Mouse (Mus musculus): ENCODE data around the gene Sf3a1. TPM values are rescaled to one million over a fixed set of nuclear protein-coding genes. Genes with fewer than 3 reads are reported as not detected.
A peak's percentile ranks its signal among the peaks of the same experiment; 100 is the strongest.

Gene Sf3a1
- total RNA-seq, 2 experiments from 2014 or later, result 72.7 TPM

DNA sequence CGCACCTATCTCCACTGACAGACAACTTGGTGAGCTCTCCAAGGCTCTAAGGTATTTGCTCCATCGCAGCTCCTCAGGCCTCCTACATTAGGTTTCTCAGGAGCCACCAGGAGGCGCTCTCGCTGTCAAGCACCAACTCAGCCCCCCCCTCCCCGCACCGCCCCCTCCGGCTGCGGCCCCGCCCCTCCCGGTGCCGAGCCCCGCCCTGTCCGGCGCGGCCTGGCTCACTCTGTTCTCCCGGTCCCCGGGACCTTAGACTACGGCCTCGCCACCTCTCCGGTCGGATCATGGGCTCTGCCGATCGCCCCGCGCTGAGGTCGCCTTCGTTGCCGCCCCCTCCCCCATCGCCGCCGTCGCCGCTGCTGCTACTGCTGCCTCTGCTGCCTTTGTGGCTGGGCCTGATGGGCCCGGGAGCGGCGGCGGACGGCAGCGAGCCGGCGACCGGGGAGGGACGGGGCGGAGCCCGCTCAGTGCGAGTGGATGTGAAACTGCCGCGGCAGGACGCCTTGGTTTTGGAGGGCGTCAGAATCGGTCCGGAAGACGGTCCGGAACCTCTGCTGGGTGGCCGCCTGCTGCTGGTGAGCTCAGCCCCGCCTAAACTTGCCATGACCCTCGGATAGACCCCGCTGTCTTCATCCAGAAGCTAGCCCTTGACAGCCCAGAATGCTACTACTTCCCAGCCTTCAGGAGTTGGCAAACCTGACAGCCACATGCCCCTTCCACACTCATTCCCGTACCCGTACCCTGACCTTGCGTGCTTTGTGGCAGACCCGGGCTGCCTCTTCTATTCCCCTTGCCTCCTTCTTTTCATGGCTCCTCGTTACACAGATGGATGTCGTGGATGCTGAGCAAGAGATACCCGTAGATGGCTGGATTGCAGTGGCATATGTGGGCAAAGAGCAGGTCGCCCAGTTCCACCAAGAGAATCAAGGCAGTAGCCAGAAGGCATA is 24.9 kb upstream of the Sf3a1 start, which contains the start of gene Rnf215:
TSS of gene Rnf215 (plus strand) at position 217 of the 950 bp plus-strand sequence.
- peak; percentile 76 to 89 for DNase-seq (ENCODE audit: low spot score in 2 of 2)

DNA sequence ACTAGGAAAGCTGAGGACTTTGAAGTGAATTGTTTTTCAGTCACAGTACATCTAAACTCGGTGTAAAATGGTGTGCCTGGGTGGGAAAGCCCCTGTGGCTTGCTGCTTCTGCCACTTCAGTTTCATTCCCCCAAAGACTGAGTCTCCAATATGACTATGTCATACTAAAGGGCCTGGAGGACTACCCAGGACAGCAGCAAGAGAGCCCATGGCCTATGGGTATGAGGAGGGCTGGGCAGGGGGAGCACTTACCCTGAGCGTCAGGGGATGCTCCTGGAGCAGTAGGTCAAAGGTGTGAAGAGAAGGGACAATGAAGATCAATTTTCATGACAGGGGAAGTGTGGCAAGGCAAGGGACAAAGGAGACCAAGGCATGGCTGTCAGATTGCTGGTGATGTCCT is 21.2 kb upstream of the Sf3a1 start:
- DNase-seq (ENCODE audit: low spot score in 2 of 2), result no peak

DNA sequence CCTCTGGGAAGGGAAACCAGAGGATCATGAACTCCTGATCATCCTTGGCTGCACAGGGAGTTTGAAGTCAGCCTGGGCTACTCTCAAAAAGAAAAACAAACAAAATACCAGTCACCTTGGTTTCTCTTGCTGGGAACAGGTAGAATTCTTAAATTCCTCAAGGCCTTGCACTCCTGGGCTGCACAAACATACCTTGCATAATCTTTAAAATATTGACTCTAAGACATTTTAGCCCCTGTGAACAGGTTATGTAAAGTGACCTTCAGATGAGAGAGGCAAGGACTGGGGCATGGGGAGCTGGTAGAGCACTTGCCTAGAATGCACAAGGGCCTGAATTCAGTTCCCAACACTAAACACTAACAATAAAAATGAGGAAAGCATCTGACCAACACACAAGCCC is 18.6 kb upstream of the Sf3a1 start:
- no peak for DNase-seq (ENCODE audit: low spot score in 2 of 2)

DNA sequence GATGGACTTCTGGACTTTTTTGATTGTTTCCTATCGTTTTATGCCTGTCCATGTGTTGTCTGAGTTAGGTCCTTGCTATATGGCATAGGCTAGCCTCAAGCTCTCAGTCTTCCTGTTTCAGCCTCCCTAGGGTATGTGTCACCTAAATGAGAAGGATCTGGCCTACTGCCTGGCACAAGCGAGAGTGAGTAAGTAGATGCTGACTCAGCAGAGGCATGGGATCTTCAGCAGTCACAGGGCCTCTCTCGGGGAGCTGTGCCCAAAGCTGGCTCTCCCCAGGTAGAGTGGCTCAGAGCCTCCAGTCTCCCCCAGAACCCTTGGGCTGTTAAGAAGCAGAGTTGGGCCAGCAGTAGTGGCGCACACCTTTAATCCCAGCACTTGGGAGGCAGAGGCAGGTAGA is 17.8 kb upstream of the Sf3a1 start:
- no peak for DNase-seq (ENCODE audit: low spot score in 2 of 2)

DNA sequence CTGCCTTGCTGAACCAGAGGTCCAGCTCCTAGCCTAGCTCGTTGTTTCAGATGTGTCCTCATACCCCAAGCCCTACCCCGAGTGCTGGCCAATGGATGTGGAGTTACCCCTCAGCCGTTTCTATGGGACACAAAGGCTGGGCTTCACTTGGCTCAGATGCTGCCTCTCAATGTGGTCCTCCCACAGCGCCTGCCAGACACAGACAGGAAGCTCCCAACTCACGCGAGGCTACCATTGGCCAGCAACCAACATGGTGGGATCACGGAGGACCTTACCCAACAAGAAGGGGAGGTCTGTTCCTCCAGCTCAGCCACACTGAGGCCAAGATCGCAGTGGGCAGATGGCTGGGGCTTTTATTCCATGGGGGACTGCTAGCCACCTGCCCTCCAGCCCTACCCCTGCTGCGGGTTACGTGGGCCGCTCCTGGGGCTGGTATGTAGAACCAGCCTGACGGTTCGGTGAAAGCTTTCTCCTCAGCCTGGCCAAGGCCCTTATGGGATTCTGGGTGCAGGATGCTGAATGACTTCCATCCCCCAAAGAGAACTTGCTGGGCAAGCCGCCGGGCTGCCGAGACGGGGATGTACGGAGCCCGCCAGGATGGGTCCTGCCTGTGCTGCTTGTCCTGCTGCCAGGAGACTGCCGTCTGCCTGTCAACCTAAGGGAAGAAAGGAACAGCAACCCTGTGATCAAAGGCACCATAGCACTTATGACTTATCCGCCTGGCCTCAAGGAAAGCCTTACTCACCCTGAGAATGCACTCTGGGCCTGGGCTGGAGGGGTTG is 16.7 kb upstream of the Sf3a1 start:
- no peak for DNase-seq (ENCODE audit: low spot score in 2 of 2)

DNA sequence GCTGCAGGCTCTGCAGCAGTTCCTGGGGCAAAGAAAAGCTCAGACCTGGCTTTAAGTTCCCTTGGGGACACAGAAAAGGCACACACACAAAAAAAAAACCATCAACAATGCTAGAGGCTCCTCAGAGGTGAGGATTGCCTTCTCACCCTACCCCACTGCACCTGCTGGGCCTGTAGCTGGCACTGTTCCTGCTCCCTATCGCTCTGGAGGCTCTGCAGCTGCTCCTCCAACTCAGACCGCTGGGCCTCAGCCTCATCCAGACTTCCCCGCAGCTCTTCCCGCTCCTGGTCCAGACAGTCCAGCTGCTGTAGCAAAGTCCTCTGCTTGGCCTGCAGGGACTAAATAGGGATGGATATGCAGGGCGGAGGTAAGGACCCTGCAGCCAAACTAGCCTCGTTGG is 13.8 kb upstream of the Sf3a1 start:
- no peak for DNase-seq (ENCODE audit: low spot score in 2 of 2)

DNA sequence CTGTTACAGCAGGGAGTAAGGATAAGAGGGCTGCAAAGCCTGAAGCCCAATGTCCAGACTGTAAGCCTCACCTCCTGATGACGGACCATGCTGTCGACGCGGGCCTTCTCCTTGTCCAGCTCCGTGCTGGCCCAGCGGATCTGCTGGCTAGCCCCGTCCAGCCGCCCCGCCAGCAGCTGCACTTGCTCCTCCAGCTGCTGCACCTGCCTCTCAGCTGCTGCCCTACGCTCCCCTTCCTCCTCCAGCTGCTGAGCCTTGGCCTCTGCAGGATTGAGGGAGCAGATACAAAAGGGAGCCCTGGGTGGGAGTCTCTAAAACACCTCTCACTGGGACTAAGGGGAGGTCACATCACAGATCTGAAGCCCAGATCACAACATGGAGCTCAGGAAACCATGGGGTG is 13.1 kb upstream of the Sf3a1 start:
- no peak for DNase-seq (ENCODE audit: low spot score in 2 of 2)

DNA sequence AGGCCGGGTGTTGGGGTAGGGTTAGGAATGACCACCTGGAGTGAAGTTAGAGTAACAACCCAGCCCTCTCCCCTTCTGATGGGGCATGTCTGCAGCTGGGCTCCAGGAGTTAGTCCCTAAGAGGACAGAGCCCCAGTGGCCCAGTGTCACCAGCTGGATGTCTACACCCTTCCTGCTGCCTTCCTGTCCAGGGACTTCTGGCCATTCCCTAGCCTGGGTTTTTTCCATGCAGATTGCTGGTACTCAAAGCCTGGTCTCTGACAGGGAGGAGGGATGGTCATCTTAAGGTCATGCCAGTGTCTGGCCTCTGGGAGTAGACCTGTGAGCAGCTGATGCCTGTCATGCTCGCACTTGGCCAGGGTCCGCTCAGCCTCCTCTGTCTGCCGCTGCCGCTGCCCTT is 12.0 kb upstream of the Sf3a1 start:
- no peak for DNase-seq (ENCODE audit: low spot score in 2 of 2)

DNA sequence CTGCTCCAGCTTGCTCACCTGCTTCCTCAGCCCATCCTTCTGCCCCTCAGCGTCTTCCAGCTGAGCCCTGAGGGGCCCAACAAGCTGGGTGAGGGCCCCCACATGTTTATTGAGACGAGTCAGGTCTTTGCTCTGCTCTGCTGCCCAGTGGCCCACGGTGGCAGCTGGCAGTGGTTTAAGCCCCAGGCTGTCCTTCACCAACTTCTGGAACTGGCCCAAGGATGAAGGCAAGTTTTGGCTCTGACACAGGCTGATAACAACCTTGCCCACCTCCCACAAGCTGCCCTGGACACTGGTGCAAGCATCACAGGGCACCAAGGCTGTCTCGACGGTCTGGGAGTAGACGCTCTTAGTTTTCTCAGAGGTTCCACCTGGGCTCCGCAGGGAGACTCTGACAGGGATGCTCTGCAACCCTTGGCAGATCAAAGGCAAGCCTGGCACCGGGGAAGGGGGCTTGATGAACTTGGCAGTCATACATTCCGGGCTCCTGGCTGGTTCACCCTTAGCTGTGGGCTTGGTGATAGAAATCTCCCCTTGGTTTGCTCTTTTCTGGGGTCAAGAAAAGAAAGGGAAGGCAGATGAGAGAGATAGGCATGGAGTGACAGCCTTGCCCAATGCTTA is 11.5 kb upstream of the Sf3a1 start:
- no peak for DNase-seq (ENCODE audit: low spot score in 2 of 2)

DNA sequence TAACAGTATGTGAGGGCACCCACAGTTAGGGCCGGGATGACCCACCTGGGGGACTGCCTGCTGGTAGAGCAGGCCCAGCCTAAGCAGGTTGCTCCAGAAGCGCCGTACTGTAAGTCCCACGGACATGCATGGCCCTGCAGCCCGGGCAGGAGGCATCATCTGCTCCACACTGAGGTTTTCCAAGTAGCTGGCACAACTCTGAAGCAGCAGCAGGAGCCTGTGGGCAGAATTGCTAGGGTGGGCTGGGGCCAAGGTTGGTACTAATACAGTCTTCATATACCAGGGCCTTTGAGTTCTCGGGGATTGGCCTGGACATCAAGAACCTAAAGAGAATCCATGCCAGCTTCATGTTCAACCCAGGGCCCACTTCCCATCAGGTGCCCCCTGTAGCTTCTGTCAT is 10.3 kb upstream of the Sf3a1 start:
- no peak for DNase-seq (ENCODE audit: low spot score in 2 of 2)

DNA sequence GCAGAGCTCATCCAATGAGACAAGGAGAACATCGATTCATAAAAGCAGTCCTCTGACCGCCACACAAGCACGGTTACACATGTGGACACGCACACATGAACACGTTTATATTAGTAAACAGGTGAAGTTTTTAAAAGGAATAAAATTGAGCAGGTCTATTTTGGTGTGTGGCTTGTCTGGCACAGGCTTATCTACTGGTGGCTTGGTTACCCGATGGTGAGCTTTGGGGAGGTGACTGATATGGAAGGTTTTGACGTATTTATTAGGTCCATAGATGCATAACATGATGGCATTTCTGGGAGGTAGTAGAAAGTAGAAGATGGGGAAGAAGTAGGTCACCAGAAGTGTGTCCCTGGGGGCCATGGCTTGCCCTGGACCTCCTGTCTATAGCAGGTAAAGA is 6.5 kb upstream of the Sf3a1 start:
- DNase-seq (ENCODE audit: low spot score in 2 of 2), result no peak

DNA sequence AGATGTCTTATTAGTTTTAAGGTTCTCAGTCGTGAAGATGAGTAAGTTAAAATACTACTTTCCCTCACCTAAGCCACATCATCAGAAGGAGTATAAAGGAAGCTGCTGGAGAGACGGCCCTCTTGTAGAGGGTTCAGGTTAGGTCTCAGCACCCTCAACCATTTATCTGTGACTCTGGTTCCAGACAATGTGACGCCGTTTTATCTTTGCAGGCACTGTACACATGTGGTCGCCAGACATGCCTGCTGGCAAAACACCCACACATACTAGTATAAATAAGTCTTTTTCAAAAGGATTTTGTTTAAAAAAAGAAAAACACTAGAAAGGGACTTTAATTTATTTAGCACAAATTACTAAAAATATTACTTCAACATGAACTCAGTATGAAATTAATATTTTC is 4.5 kb upstream of the Sf3a1 start:
- DNase-seq (ENCODE audit: low spot score in 2 of 2), result peak in 1 of 2 experiments; percentile 45

DNA sequence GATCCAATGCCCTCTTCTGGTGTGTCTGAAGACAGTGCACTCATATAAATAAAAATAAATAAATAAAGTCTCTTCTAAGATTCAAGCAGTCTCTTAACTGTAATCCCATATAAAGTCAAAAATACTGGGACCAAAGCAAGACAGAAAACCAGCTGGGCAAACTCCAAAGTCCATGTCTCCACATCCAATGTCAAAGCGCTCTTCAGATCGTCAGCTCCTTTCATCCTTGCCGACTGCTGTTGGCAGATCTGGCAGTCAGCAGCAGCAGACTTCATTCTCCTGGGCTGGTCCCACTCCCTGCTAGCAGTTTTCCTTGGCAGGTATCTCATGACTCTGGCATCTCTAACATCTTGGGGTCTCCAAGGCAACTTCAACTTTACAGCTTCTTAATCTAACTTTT is 1.5 kb upstream of the Sf3a1 start:
- DNase-seq (ENCODE audit: low spot score in 2 of 2), result no peak

DNA sequence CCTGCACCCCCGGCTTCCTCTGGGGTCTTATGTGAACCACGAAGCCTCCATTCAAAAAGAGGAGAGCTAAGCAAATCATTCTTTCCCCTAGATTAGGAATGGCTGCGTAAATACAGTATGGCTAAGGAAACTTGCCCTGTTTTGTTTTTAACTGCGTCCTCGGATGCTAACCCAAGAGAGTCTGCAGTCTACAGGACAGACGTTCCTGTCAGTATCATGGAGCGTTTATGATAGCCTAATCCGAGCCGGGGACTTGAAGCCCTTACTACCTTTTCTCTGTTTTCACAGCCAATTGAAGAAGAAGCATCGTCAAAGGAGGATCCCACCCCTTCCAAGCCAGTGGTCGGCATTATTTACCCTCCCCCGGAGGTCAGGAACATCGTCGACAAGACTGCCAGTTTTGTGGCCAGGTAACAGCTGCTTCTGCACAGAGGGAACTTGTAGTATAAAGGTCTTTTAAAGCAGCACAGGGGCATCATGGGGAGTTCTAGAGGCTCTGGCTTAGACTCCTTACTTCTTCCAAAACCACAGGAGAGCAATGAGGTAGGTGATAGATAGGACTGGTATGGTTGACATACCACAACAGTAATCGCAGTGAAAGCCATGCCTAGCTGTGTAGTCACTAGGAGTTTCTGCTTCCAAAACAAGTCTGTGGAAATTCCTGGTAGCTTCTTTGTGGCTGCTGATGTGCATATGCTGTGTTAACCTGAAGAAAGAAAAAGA is 769 bp downstream of the Sf3a1 start:
- DNase-seq (ENCODE audit: low spot score in 2 of 2), result no peak

DNA sequence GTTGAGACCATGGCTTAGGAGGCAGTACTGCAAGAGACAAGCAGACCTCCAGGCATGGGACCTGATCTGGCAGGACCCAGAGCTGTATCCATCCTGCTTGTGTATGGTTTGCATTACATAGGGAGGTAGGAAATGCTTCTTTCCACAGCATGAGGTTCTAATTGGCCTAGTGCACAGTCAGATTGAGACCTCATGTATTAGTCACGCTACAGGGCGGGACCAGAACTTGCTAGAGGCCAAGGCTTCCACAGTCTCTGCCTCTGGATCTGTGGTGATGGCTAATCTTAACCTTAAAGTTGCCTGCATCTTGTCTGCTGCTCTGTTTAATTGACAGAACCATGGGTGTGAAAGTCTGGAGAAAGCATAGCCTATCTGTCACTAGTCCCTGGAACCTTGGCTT is 4.6 kb downstream of the Sf3a1 start:
- DNase-seq (ENCODE audit: low spot score in 2 of 2), result no peak

DNA sequence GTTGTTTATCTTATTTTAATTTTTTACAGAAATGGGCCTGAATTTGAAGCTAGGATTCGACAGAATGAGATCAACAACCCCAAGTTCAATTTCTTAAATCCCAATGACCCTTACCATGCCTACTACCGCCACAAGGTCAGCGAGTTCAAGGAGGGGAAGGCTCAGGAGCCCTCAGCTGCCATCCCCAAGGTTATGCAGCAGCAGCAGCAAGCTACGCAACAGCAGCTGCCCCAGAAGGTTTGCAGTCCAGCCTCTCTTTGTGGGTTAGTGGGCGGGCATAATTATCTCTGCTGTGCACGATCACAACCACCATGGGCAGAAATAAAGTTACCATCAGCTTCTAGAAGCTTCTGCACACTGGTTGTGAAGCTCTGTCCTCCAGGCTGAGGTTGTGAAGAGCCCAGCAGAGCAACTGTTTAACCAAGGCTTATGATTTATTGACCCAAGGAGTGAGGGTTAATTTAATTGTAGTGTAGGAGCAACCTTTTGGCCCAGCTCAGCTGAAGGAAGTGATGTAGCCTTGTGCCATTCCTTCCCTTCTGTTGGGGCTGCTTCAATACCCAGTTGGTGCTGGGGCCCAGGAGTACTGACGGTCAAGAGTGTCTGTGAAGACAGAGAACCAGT is 6.4 kb downstream of the Sf3a1 start:
- DNase-seq (ENCODE audit: low spot score in 2 of 2), result no peak

DNA sequence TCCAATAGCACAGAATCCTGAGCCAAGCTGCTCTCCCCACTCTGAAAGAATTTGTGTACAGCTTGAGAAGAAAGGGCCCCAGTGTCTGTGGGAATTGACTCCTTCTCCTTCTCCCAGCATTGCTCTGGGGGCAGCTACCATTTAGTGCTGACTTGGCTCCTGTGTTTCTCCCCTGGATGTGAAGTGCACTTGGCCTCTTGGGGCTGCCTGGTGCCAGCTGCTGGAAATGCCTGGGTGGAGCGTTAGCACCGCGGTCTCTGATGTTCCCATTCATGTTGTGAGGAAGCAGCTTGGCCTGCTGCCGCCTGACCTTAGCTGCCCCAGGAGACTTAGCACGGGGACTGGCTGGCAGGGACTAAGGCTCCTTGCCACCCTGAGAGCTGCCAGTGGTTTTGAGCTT is 14.4 kb downstream of the Sf3a1 start:
- DNase-seq (ENCODE audit: low spot score in 2 of 2), result peak; percentile 42 to 65

DNA sequence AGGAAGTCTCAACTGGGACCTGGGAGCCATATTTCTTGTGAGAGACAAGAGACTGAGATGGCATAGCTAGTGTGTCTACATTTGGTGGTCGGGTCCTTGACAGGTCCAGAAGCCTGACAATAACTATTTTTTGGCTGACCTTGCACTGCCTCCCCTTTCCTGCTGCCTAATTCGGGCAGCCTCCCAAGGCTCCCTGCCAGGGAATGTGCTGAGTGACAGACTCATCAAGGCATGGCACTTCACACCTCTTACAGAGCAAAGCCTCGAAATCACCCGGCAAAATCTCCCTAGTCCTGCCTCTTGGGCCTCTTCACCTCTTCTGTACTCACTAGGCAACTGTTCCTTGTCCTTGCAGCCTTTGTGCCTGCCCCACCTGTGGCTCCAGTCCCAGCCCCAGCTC is 17.6 kb downstream of the Sf3a1 start:
- no peak for DNase-seq (ENCODE audit: low spot score in 2 of 2)

DNA sequence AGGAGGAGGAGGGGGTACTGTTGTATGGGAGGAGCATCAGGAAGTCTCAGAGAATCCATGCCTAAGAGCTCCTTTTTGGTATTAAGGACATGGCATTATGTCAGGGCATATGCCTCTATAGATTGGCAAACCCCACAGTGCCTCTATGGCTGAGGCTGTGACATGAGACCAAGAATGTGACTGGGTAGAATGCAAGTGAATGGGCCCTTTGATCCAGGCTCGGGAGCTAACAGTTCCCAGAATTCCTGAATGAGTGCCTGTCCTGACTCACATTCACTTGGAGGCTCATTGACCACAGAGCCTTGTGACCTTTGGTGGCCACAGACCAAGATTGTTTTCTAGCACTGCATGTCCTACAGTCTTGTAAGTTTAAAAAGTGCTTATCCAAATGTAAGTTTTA is 21.9 kb downstream of the Sf3a1 start:
- no peak for DNase-seq (ENCODE audit: low spot score in 2 of 2)

DNA sequence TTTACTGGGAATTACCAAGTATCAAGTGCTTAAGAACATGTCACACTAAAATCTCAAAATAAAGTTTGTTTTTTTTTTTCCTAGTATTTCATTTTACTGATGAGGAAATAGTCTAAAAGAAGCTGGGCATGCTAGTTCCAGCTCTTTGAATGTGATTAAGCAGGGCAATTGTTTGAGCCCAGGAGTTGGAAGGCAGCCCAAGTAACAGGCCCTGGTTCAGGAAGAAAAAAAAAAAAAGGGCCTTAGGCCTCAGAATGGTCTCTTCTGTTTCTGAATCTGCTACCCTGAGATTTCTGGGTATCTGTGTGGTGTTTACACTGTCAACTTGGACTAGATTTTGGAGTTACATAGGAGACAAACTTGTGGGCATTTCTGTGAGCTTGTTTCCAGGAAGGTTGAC is 23.4 kb downstream of the Sf3a1 start:
- no peak for DNase-seq (ENCODE audit: low spot score in 2 of 2)

Data from layer of hippocampus, adult 18-20 months (tissue).